ENCODE assay signal across 10 mouse cellular contexts in genomic region chr17:83218722-83219121, GRCm38 (mm10). TPM values are rescaled to one million over a fixed set of nuclear protein-coding genes. Genes with fewer than 3 reads are reported as not detected.
DNase-seq lines count a peak whose midpoint lies in the region; ATAC-seq lines count a peak whose summit lies in the region.
"Had no signal": no experiment of that assay in that cellular context is flagged by ENCODE, and none has a peak within 500 bp of the region (broad histone marks: within the 10 kb centered on the region; RNA-seq: fewer than 3 reads in every experiment).

No protein-coding gene starts in this region.

- H3K9ac ChIP-seq in liver, embryonic 11.5 days (ENCODE audit: low read depth, low read length) = peak overlapping the region; percentile 11
- H3K9ac ChIP-seq in forebrain, embryonic 16.5 days (replicated peaks; ENCODE audit: low read depth, low read length) = 0 out of 2 replicates have a peak overlapping the region, but pooled peaks have one; percentile 8
- no peak overlapping the region for H3K9ac ChIP-seq in neural tube, embryonic 14.5 days (replicated peaks; ENCODE audit: low read depth, low read length)
- H3K9ac ChIP-seq: embryonic facial prominence, embryonic 15.5 days had no signal

- H3K4me2 ChIP-seq in liver, embryonic 11.5 days = peak overlapping the region; percentile 83
- peak overlapping the region; percentile 14; the same call in 1 of the 2 replicates for H3K4me2 ChIP-seq in forebrain, embryonic 16.5 days (ENCODE audit: low read length)
- peak overlapping the region; percentile 97; the same call in 1 of the 2 replicates for H3K4me2 ChIP-seq in neural tube, embryonic 14.5 days (ENCODE audit: low read depth, low read length)

- no peak for ATAC-seq in liver, embryonic 11.5 days (replicated peaks; ENCODE audit: low FRiP score)
- no peak for ATAC-seq in forebrain, embryonic 16.5 days
- no peak for ATAC-seq in neural tube, embryonic 14.5 days (ENCODE audit: low read depth)

- no peak overlapping the region for H3K27ac ChIP-seq in liver, embryonic 11.5 days (ENCODE audit: low read depth, low read length)
- H3K27ac ChIP-seq in forebrain, embryonic 16.5 days (ENCODE audit: low read length) = no peak overlapping the region
- H3K27ac ChIP-seq in limb, embryonic 10.5 days = peak overlapping the region; percentile 95
- H3K27ac ChIP-seq in neural tube, embryonic 14.5 days (ENCODE audit: low read depth, low read length) = no peak overlapping the region
- H3K27ac ChIP-seq: embryonic facial prominence, embryonic 15.5 days had no signal

- WGBS in liver, embryonic 11.5 days = 69% methylated on average over 6 of the region's 6 CpGs
- WGBS in forebrain, embryonic 16.5 days = 56% methylated on average over 6 of the region's 6 CpGs
- 46% methylated on average over 6 of the region's 6 CpGs for WGBS in limb, embryonic 10.5 days
- WGBS in neural tube, embryonic 14.5 days = 69% methylated on average over 6 of the region's 6 CpGs

- peaks cover 15% of the 10 kb centered on the region for H3K36me3 ChIP-seq in liver, embryonic 11.5 days (ENCODE audit: control insufficient read depth, insufficient read depth, low read length)
- no peaks in the 10 kb centered on the region for H3K36me3 ChIP-seq in forebrain, embryonic 16.5 days (ENCODE audit: control insufficient read depth, insufficient read depth)
- peaks cover 57% of the 10 kb centered on the region for H3K36me3 ChIP-seq in limb, embryonic 10.5 days
- H3K36me3 ChIP-seq in neural tube, embryonic 14.5 days (ENCODE audit: control insufficient read depth, insufficient read depth, low read length) = no peaks in the 10 kb centered on the region
- H3K36me3 ChIP-seq: embryonic facial prominence, embryonic 15.5 days had no signal

- H3K4me3 ChIP-seq in liver, embryonic 11.5 days (ENCODE audit: low read depth, low read length) = peak overlapping the region; percentile 78
- no peak overlapping the region for H3K4me3 ChIP-seq in forebrain, embryonic 16.5 days (replicated peaks; ENCODE audit: low read length)
- H3K4me3 ChIP-seq in limb, embryonic 10.5 days = peak overlapping the region; percentile 80
- H3K4me3 ChIP-seq in neural tube, embryonic 14.5 days (ENCODE audit: low read depth, low read length) = no peak overlapping the region

- H3K9me3 ChIP-seq in liver, embryonic 11.5 days (ENCODE audit: control insufficient read depth, low read length) = no peaks in the 10 kb centered on the region
- no peaks in the 10 kb centered on the region for H3K9me3 ChIP-seq in forebrain, embryonic 16.5 days (ENCODE audit: control insufficient read depth, low read length)
- no peaks in the 10 kb centered on the region for H3K9me3 ChIP-seq in limb, embryonic 10.5 days (replicated peaks)
- H3K9me3 ChIP-seq in neural tube, embryonic 14.5 days (ENCODE audit: control insufficient read depth, low read length) = no peaks in the 10 kb centered on the region
- H3K9me3 ChIP-seq: embryonic facial prominence, embryonic 15.5 days had no signal

- peaks cover 29% of the 10 kb centered on the region for H3K4me1 ChIP-seq in liver, embryonic 11.5 days (replicated peaks; ENCODE audit: control insufficient read depth, insufficient read depth, low read length)
- peaks cover 50% of the 10 kb centered on the region for H3K4me1 ChIP-seq in forebrain, embryonic 16.5 days (replicated peaks; ENCODE audit: control insufficient read depth, insufficient read depth, low read length)
- peaks cover 93% of the 10 kb centered on the region for H3K4me1 ChIP-seq in limb, embryonic 10.5 days
- H3K4me1 ChIP-seq in neural tube, embryonic 14.5 days (ENCODE audit: control insufficient read depth, insufficient read depth, low read length) = peaks cover 42% of the 10 kb centered on the region

- peaks cover 29% of the 10 kb centered on the region for H3K27me3 ChIP-seq in liver, embryonic 11.5 days (replicated peaks; ENCODE audit: control insufficient read depth, insufficient read depth, low read length)
- no peaks in the 10 kb centered on the region for H3K27me3 ChIP-seq in forebrain, embryonic 16.5 days (replicated peaks; ENCODE audit: control insufficient read depth, insufficient read depth, low read length)
- H3K27me3 ChIP-seq in limb, embryonic 10.5 days (ENCODE audit: low read depth, poor library complexity, severe bottlenecking) = peaks cover 86% of the 10 kb centered on the region
- H3K27me3 ChIP-seq in neural tube, embryonic 14.5 days (ENCODE audit: control insufficient read depth, insufficient read depth, low read length) = no peaks in the 10 kb centered on the region

- no peak for DNase-seq in liver, embryonic 11.5 days (ENCODE audit: low spot score)
- DNase-seq in liver = no peak
- DNase-seq in limb, embryonic 10.5 days (ENCODE audit: low spot score) = no peak
- DNase-seq in c-Kit-positive CD71-positive TER-119-positive erythroid progenitor cells, embryonic 14.5 days (ENCODE audit: low spot score) = no peak
- DNase-seq in layer of hippocampus, adult 11-12 months (ENCODE audit: low spot score) = no peak
- DNase-seq in frontal cortex, postnatal 25 days (ENCODE audit: low spot score in 2 of 2) = no peak
- DNase-seq: lung, postnatal 14 days had no signal

RNA-seq across cellular contexts. Expression of gene Pkdcc, which starts 3.6 kb away (rescaled TPM):
- 14.3 and 19.4 TPM in 2 replicates for polyA plus RNA-seq in liver, embryonic 11.5 days (2014; fragmentation: Nextera tagmentation; extraction: Ambion mirVana)
- polyA plus RNA-seq in forebrain, embryonic 16.5 days (2015; fragmentation: Nextera tagmentation; extraction: Ambion mirVana) = 5.5 and 5.8 TPM in 2 replicates
- polyA plus RNA-seq in limb, embryonic 10.5 days (2016; fragmentation: Nextera tagmentation; extraction: Ambion mirVana) = 32.4 and 34.8 TPM in 2 replicates
- 3.9 and 4.8 TPM in 2 replicates for polyA plus RNA-seq in neural tube, embryonic 14.5 days (2014; fragmentation: Nextera tagmentation; extraction: Ambion mirVana)

Comparison
In these comparisons a context has a peak if more than half of its experiments do, and no peak if none do; other contexts are left out.
1. H3K4me2 ChIP-seq: peak in every context shown above with its lines; median percentile 97 in neural tube, embryonic 14.5 days; 83 in liver, embryonic 11.5 days; 14 in forebrain, embryonic 16.5 days.
2. H3K4me3 ChIP-seq: peak in liver, embryonic 11.5 days (single experiment) and limb, embryonic 10.5 days (single experiment); none in forebrain, embryonic 16.5 days (single experiment) and neural tube, embryonic 14.5 days (single experiment).